Mouse (Mus musculus) ES-E14 (cell line): ENCODE measurements around the gene Aff1.

ENCODE experiments used
- CHD2 ChIP-seq: IDR thresholded peaks from 2 replicates; pipeline ENCODE4 v1.6.1; 2014; ENCODE audit warnings: mild to moderate bottlenecking, low read depth, low read length, inconsistent platforms
- HCFC1 ChIP-seq: IDR thresholded peaks from 2 replicates; pipeline ENCODE4 v1.6.1; 2012; ENCODE audit warnings: low read length, inconsistent platforms, borderline replicate concordance; ENCODE audit not compliant: insufficient read depth
- MAFK ChIP-seq: IDR thresholded peaks from 2 replicates; pipeline ENCODE4 v1.6.1; 2014; ENCODE audit warnings: mild to moderate bottlenecking, low read depth, low read length, inconsistent platforms; ENCODE audit not compliant: insufficient read depth
- ZC3H11A ChIP-seq: IDR thresholded peaks from 2 replicates; pipeline ENCODE4 v1.6.1; 2012; ENCODE audit warnings: low read depth, mild to moderate bottlenecking, inconsistent platforms, low read length, borderline replicate concordance
- ZNF384 ChIP-seq: IDR thresholded peaks from 2 replicates; pipeline ENCODE4 v1.6.1; 2012; ENCODE audit warnings: low read depth, low read length, inconsistent platforms

- no peak for TF ChIP-seq CHD2
- no peak for TF ChIP-seq ZNF384
- no peak for TF ChIP-seq MAFK
- TF ChIP-seq HCFC1 = no peak
- TF ChIP-seq ZC3H11A = no peak
Measured at GRCm38 (mm10) chr5:103774703-103775333, 82.6 kb downstream of the Aff1 start.
